Mouse (Mus musculus): ENCODE data around the gene Gm20388.

The Gm20388 gene

GRCm38 (mm10) chr8:120889189-120889588, 978.5 kb downstream of the Gm20388 start:
- no peak for DNase-seq (ENCODE audit: low spot score)

GRCm38 (mm10) chr8:120890068-120890467, 979.4 kb downstream of the Gm20388 start:
- DNase-seq (ENCODE audit: low spot score), result no peak

GRCm38 (mm10) chr8:120895009-120895408, 984.4 kb downstream of the Gm20388 start:
- no peak for DNase-seq (ENCODE audit: low spot score)

- DNase-seq (ENCODE audit: low spot score), result no peak
Measured at GRCm38 (mm10) chr8:120895600-120895999, 985.0 kb downstream of the Gm20388 start.

- no peak for DNase-seq (ENCODE audit: low spot score)
Measured at GRCm38 (mm10) chr8:120896203-120896602, 985.6 kb downstream of the Gm20388 start.

GRCm38 (mm10) chr8:120898008-120898407, 987.4 kb downstream of the Gm20388 start:
- peak; percentile 20 for DNase-seq (ENCODE audit: low spot score)

GRCm38 (mm10) chr8:120898828-120899407, 988.3 kb downstream of the Gm20388 start:
- DNase-seq (ENCODE audit: low spot score), result no peak

- DNase-seq (ENCODE audit: low spot score), result no peak
Measured at GRCm38 (mm10) chr8:120902346-120902745, 991.7 kb downstream of the Gm20388 start.

- no peak for DNase-seq (ENCODE audit: low spot score)
Measured at GRCm38 (mm10) chr8:120907671-120908070, 997.0 kb downstream of the Gm20388 start.

GRCm38 (mm10) chr8:120910936-120911335, 1000.3 kb downstream of the Gm20388 start:
- DNase-seq (ENCODE audit: low spot score), result no peak

- no peak for DNase-seq (ENCODE audit: low spot score)
Measured at GRCm38 (mm10) chr8:120912463-120912862, 1001.8 kb downstream of the Gm20388 start.

GRCm38 (mm10) chr8:120916831-120917435, 1006.3 kb downstream of the Gm20388 start:
- no peak for DNase-seq (ENCODE audit: low spot score)

GRCm38 (mm10) chr8:120920527-120920926, 1009.9 kb downstream of the Gm20388 start:
- DNase-seq (ENCODE audit: low spot score), result no peak

GRCm38 (mm10) chr8:120926201-120926600, 1015.6 kb downstream of the Gm20388 start:
- DNase-seq (ENCODE audit: low spot score), result no peak

- DNase-seq (ENCODE audit: low spot score), result no peak
Measured at GRCm38 (mm10) chr8:120928082-120928481, 1017.4 kb downstream of the Gm20388 start.

GRCm38 (mm10) chr8:120934596-120934995, 1024.0 kb downstream of the Gm20388 start:
- DNase-seq (ENCODE audit: low spot score), result no peak

GRCm38 (mm10) chr8:120936685-120937084, 1026.0 kb downstream of the Gm20388 start:
- no peak for DNase-seq (ENCODE audit: low spot score)

- no peak for DNase-seq (ENCODE audit: low spot score)
Measured at GRCm38 (mm10) chr8:120937474-120937873, 1026.8 kb downstream of the Gm20388 start.

GRCm38 (mm10) chr8:120940287-120940686, 1029.6 kb downstream of the Gm20388 start:
- DNase-seq (ENCODE audit: low spot score), result no peak

- no peak for DNase-seq (ENCODE audit: low spot score)
Measured at GRCm38 (mm10) chr8:120947240-120947639, 1036.6 kb downstream of the Gm20388 start.

- no peak for DNase-seq (ENCODE audit: low spot score)
Measured at GRCm38 (mm10) chr8:120948050-120948595, 1037.5 kb downstream of the Gm20388 start.

GRCm38 (mm10) chr8:120948620-120949491, 1038.2 kb downstream of the Gm20388 start:
- no peak for DNase-seq (ENCODE audit: low spot score)

Data from MN1 (cell line).